Mouse (Mus musculus) thymus, adult 2 months (tissue): Measurements from ENCODE around the gene Dnajb4. TPM values are rescaled to one million over a fixed set of nuclear protein-coding genes. Genes with fewer than 3 reads are reported as not detected.

Experiments
- DNase-seq: peaks from one replicate; pipeline ENCODE4 v3.0.0; 2021
- H3K27ac ChIP-seq: fragments of 200-500 bp; 2 replicates; pipeline ENCODE4 v1.5.1; 2012; ENCODE audit warnings: low read length, control low read depth; ENCODE audit not compliant: control insufficient read depth, insufficient read depth
- H3K27me3 ChIP-seq: fragments of 200-500 bp; 2 replicates; pipeline ENCODE4 v1.6.1; 2012; ENCODE audit warnings: mild to moderate bottlenecking, low read length, moderate library complexity, mixed read lengths; ENCODE audit not compliant: control insufficient read depth, insufficient read depth
- H3K36me3 ChIP-seq: fragments of 200-500 bp; 2 replicates; pipeline ENCODE4 v1.6.1; 2012; ENCODE audit warnings: mild to moderate bottlenecking, low read length, moderate library complexity; ENCODE audit not compliant: control insufficient read depth, insufficient read depth
- H3K4me1 ChIP-seq: fragments of 200-500 bp; replicated peaks from 2 replicates; pipeline ENCODE4 v1.6.1; 2012; ENCODE audit warnings: low read length; ENCODE audit not compliant: control insufficient read depth, insufficient read depth
- H3K4me3 ChIP-seq: fragments of 200-500 bp; 2 replicates; pipeline ENCODE4 v1.5.1; 2012; ENCODE audit warnings: mild to moderate bottlenecking, low read length, control low read depth, moderate library complexity; ENCODE audit not compliant: control insufficient read depth, insufficient read depth
- CTCF ChIP-seq: fragments of 200-500 bp; IDR thresholded peaks from 2 replicates; pipeline ENCODE4 v1.5.1; 2012; ENCODE audit warnings: mild to moderate bottlenecking, control low read depth, low read length, moderate library complexity, borderline replicate concordance; ENCODE audit not compliant: control insufficient read depth, poor library complexity, insufficient read depth; ENCODE audit errors: extremely low read depth
- POLR2A ChIP-seq: fragments of 200-500 bp; IDR thresholded peaks from 2 replicates; pipeline ENCODE4 v1.6.1; 2012; ENCODE audit warnings: mild to moderate bottlenecking, low read length, control low read depth, moderate library complexity; ENCODE audit not compliant: control insufficient read depth, poor library complexity, insufficient read depth; ENCODE audit errors: extremely low read depth
- WGBS: fragments of 180-500 bp; shearing (Covaris S2); methylation state at CpG from one replicate; pipeline ENCODE4 v1.1.7; 2018; 5-methylcytosine and 5-hydroxymethylcytosine counted together
- polyA plus RNA-seq: library from polyadenylated mRNA; depleted of rRNA; stranded (reverse); fragments of >200 nt; gene quantifications from 2 replicates; pipeline ENCODE4 v1.2.3, GENCODE M21; 2012

Dnajb4 gene
- polyA plus RNA-seq, 1 experiment, result 9.2 TPM

GRCm38 (mm10) chr3:152152483-152152804, 57.7 kb downstream of the Dnajb4 start:
- Histone ChIP-seq H3K36me3 (no peaks in the 10 kb centered on the region), H3K4me1 (no peaks in the 10 kb centered on the region), H3K27me3 (no peaks in the 10 kb centered on the region), H3K4me3 (no peak overlapping the region), H3K27ac (no peak overlapping the region)
- DNase-seq, result no peak
- TF ChIP-seq CTCF (no peak), POLR2A (no peak)
- WGBS, result 100% methylated on average over 1 of the region's 1 CpGs

GRCm38 (mm10) chr3:152151725-152152482, 58.2 kb downstream of the Dnajb4 start:
- 0 out of 2 replicates have a peak overlapping the region, but pooled peaks have one; percentile 0 for H3K4me3 ChIP-seq

GRCm38 (mm10) chr3:152149863-152150262, 60.2 kb downstream of the Dnajb4 start:
- WGBS, result 41% methylated on average over 3 of the region's 3 CpGs
- H3K4me1 ChIP-seq, result no peaks in the 10 kb centered on the region
- TF ChIP-seq CTCF (no peak), POLR2A (no peak)
- no peak overlapping the region for H3K4me3 ChIP-seq
- H3K27me3 ChIP-seq, result no peaks in the 10 kb centered on the region
- DNase-seq, result no peak
- H3K27ac ChIP-seq, result no peak overlapping the region
- no peaks in the 10 kb centered on the region for H3K36me3 ChIP-seq

More at GRCm38 (mm10) chr3:152151725-152152482, 58.2 kb downstream of the Dnajb4 start:
- TF ChIP-seq CTCF (no peak), POLR2A (no peak)
- Histone ChIP-seq H3K27me3 (no peaks in the 10 kb centered on the region), H3K4me1 (no peaks in the 10 kb centered on the region), H3K36me3 (no peaks in the 10 kb centered on the region), H3K27ac (no peak overlapping the region)
- no peak for DNase-seq
- 80% methylated on average over 29 of the region's 29 CpGs for WGBS

- no peaks in the 10 kb centered on the region for H3K36me3 ChIP-seq
- no peaks in the 10 kb centered on the region for H3K4me1 ChIP-seq
- WGBS, result 25% methylated on average over 7 of the region's 7 CpGs
- H3K27me3 ChIP-seq, result no peaks in the 10 kb centered on the region
- no peak overlapping the region for H3K4me3 ChIP-seq
- no peak for TF ChIP-seq CTCF
- no peak for TF ChIP-seq POLR2A
- H3K27ac ChIP-seq, result no peak overlapping the region
- no peak for DNase-seq
These were observed 60.7 kb downstream of the Dnajb4 start for GRCm38 (mm10) chr3:152149449-152149848.

GRCm38 (mm10) chr3:152147085-152147831, 62.8 kb downstream of the Dnajb4 start:
- DNase-seq, result no peak
- H3K27me3 ChIP-seq, result no peaks in the 10 kb centered on the region
- peaks cover 4% of the 10 kb centered on the region for H3K4me1 ChIP-seq
- H3K27ac ChIP-seq, result no peak overlapping the region
- H3K4me3 ChIP-seq, result no peak overlapping the region
- no peaks in the 10 kb centered on the region for H3K36me3 ChIP-seq
- WGBS, result 60% methylated on average over 12 of the region's 12 CpGs
- TF ChIP-seq POLR2A, result no peak
- TF ChIP-seq CTCF, result no peak

- DNase-seq, result no peak
- 91% methylated on average over 2 of the region's 2 CpGs for WGBS
- peaks cover 4% of the 10 kb centered on the region for H3K4me1 ChIP-seq
- H3K27ac ChIP-seq, result no peak overlapping the region
- TF ChIP-seq CTCF (no peak), POLR2A (no peak)
- no peaks in the 10 kb centered on the region for H3K36me3 ChIP-seq
- no peaks in the 10 kb centered on the region for H3K27me3 ChIP-seq
- H3K4me3 ChIP-seq, result no peak overlapping the region
These were observed 64.9 kb downstream of the Dnajb4 start for GRCm38 (mm10) chr3:152145186-152145585.
